Mouse (Mus musculus): Measurements from ENCODE around the gene Mapk11. TPM values are rescaled to one million over a fixed set of nuclear protein-coding genes. Genes with fewer than 3 reads are reported as not detected.

The Mapk11 gene
- polyA plus RNA-seq (2016; fragmentation: Nextera tagmentation; extraction: Ambion mirVana) = 20.3 and 21.8 TPM in 2 replicates

- H3K4me1 ChIP-seq = peaks cover 61% of the 10 kb centered on the region
These were observed at the start of gene Mapk11 for GRCm38 (mm10) chr15:89149271-89150040. Gene Mapk11, minus strand, starts transcription at chr15:89149628.

GRCm38 (mm10) chr15:89197056-89197455 is 47.6 kb upstream of the Mapk11 start:
- no peaks in the 10 kb centered on the region for H3K27me3 ChIP-seq (ENCODE audit: low read depth, poor library complexity, severe bottlenecking)
- peak overlapping the region; percentile 99 for H3K27ac ChIP-seq
- peaks cover 11% of the 10 kb centered on the region for H3K36me3 ChIP-seq
- H3K4me3 ChIP-seq = peak overlapping the region; percentile 88
- peaks cover 19% of the 10 kb centered on the region for H3K4me1 ChIP-seq
- WGBS = 73% methylated on average over 15 of the region's 15 CpGs
- no peaks in the 10 kb centered on the region for H3K9me3 ChIP-seq (replicated peaks)
- DNase-seq (ENCODE audit: low spot score) = peak; percentile 26

More at GRCm38 (mm10) chr15:89149271-89150040, at the start of gene Mapk11:
- Histone ChIP-seq H3K27ac (peak within 1 kb of the TSS; percentile 90), H3K27me3 (ENCODE audit: low read depth, poor library complexity, severe bottlenecking) (peaks cover 55% of the 10 kb centered on the region), H3K36me3 (peaks cover 28% of the 10 kb centered on the region), H3K4me3 (peak within 1 kb of the TSS; percentile 79), H3K9me3 (replicated peaks) (no peaks in the 10 kb centered on the region)
- WGBS = under 1% methylated on average over 61 of the region's 61 CpGs
- DNase-seq (ENCODE audit: low spot score) = peak; percentile 69

DNA sequence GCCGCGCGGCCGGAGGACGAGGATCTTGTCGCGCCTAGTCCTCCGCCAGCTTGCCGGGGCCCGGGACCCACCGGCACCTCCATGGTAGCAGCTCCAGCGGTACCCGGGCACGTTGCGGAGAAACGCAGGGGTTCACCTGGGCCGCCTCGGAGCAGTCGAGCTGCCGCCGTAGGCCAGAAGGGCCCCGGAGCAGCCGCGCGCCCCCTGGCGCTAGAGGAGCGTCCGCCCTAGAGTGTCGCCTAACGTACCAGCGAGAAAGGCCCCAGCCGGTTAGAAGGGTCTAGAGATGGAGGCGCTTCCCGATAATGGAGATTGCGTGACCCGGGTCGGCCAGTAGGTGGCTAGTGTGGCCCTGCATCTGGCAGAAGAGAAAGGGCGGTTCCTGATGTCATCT is 46.9 kb upstream of the Mapk11 start, which contains the start of gene Dennd6b:
Gene Dennd6b (minus strand): TSS at position 184 of the 394 bp plus-strand sequence.
- DNase-seq (ENCODE audit: low spot score) = peak; percentile 96
- under 1% methylated on average over 38 of the region's 38 CpGs for WGBS
- peaks cover 19% of the 10 kb centered on the region for H3K4me1 ChIP-seq

DNA sequence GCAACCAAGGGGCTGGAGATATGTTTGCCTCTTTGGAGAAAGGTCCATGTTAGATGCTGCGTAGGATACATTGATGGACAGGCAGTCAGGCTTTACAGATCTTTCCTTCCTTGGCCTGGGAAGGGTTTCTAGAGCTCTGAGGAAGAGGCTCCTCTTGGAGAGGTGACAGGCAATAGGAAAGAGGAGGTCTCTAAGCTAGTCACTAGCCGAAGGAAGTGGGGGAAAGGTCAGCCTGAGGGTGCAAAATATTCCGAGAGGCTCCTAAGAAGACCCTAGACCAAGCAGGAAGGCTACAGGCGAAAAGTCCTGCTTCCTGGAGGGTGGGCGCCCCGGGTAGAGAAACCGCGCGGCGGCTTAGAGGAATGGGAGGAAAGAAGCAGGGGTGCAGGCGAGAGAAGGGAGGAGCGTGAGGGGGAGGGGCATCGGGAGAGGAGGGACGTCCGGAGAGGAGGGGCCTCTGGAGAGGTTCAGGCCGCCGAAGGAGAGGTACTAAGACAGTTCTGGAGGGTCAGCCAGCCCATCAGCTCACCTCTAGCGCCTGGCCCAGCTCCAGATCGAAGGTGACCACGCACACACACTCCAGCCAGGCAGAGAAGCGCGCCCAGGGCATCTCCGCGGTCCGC is 46.4 kb upstream of the Mapk11 start:
- 1% methylated on average over 25 of the region's 25 CpGs for WGBS
- Histone ChIP-seq H3K27me3 (ENCODE audit: low read depth, poor library complexity, severe bottlenecking) (no peaks in the 10 kb centered on the region), H3K36me3 (peaks cover 19% of the 10 kb centered on the region), H3K4me1 (peaks cover 19% of the 10 kb centered on the region), H3K4me3 (peak overlapping the region; percentile 88), H3K27ac (peak overlapping the region; percentile 99), H3K9me3 (replicated peaks) (no peaks in the 10 kb centered on the region)
- DNase-seq (ENCODE audit: low spot score) = peak; percentile 88

More for the DNA sequence above, 46.9 kb upstream of the Mapk11 start, which contains the start of gene Dennd6b:
- Histone ChIP-seq H3K4me3 (peak within 1 kb of the TSS; percentile 88), H3K27me3 (ENCODE audit: low read depth, poor library complexity, severe bottlenecking) (no peaks in the 10 kb centered on the region), H3K36me3 (peaks cover 14% of the 10 kb centered on the region), H3K27ac (peak within 1 kb of the TSS; percentile 99), H3K9me3 (replicated peaks) (no peaks in the 10 kb centered on the region)

GRCm38 (mm10) chr15:89195261-89195681 is 45.8 kb upstream of the Mapk11 start:
- DNase-seq (ENCODE audit: low spot score) = peak; percentile 79
- peaks cover 19% of the 10 kb centered on the region for H3K4me1 ChIP-seq
- no peaks in the 10 kb centered on the region for H3K27me3 ChIP-seq (ENCODE audit: low read depth, poor library complexity, severe bottlenecking)
- peaks cover 24% of the 10 kb centered on the region for H3K36me3 ChIP-seq
- peak overlapping the region; percentile 99 for H3K27ac ChIP-seq
- H3K9me3 ChIP-seq (replicated peaks) = no peaks in the 10 kb centered on the region
- 20% methylated on average over 6 of the region's 6 CpGs for WGBS
- peak overlapping the region; percentile 88 for H3K4me3 ChIP-seq

DNA sequence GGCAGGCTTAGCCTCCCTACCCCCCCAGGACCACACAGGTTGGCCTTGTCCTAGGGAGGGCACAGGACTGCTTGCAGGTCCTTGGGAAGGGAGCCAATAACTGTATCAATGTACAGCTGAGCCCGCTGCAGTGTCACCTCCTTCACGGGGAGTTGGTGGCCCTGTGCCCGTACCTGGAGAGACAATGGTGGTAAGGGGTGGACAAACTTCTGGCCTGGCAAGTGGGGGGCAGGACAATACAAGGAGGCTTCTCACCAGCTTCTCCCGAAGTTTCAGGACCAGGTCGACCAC is 35.5 kb upstream of the Mapk11 start:
- H3K4me1 ChIP-seq = peaks cover 37% of the 10 kb centered on the region
- peaks cover 60% of the 10 kb centered on the region for H3K36me3 ChIP-seq
- DNase-seq (ENCODE audit: low spot score) = no peak
- 86% methylated on average over 5 of the region's 5 CpGs for WGBS
- H3K4me3 ChIP-seq = no peak overlapping the region
- H3K27me3 ChIP-seq (ENCODE audit: low read depth, poor library complexity, severe bottlenecking) = no peaks in the 10 kb centered on the region
- H3K9me3 ChIP-seq (replicated peaks) = no peaks in the 10 kb centered on the region
- peak overlapping the region; percentile 67 for H3K27ac ChIP-seq

DNA sequence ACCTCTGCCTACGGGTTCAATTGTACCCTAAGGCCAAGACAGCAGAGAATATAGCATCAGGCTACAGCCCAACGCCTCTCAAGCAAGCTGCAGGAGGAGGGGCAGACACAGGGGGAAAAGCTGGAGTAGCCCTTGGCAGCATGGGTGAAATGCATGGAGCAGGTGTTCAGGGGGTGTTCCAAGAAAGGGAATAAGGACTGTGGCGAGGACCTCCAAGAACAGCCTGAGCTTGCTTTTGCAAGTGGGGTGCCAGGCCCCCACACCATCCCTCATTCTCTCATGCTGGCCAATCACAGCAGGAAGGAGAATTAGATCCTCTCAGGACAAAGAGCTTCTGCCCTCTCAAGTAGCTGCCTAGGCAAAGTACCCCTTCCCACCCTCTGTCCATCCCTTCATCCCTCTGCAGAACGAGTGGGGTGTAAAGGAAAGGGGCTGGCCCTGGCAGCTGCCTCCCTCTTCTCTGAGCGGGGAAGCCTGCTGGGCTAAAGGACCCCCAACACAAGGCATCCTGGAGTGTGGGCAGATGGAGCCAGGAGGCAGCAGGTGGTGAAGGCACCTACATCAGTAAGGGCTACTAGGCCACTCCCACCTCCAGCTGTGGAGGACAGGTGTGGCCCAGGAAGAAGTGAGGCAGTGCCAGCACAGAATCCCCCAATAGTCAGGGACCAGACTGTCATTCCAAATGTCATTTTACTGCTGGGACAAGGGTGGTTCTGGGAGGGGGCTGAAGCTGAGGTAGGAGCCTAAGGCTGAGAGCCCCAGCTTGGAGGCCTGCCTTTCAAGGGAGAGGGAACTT is 34.9 kb upstream of the Mapk11 start:
- H3K4me3 ChIP-seq = no peak overlapping the region
- H3K27ac ChIP-seq = peak overlapping the region; percentile 67; the same call in 1 of the 2 replicates
- no peak for DNase-seq (ENCODE audit: low spot score)
- WGBS = 76% methylated on average over 5 of the region's 5 CpGs
- no peaks in the 10 kb centered on the region for H3K27me3 ChIP-seq (ENCODE audit: low read depth, poor library complexity, severe bottlenecking)
- H3K4me1 ChIP-seq = peaks cover 42% of the 10 kb centered on the region
- H3K36me3 ChIP-seq = peaks cover 55% of the 10 kb centered on the region
- H3K9me3 ChIP-seq (replicated peaks) = no peaks in the 10 kb centered on the region

GRCm38 (mm10) chr15:89182842-89183241 is 33.4 kb upstream of the Mapk11 start:
- Histone ChIP-seq H3K4me3 (peak overlapping the region; percentile 93; the same call in 1 of the 2 replicates), H3K9me3 (replicated peaks) (no peaks in the 10 kb centered on the region), H3K27ac (0 out of 2 replicates have a peak overlapping the region, but pooled peaks have one; percentile 34), H3K36me3 (peaks cover 47% of the 10 kb centered on the region), H3K27me3 (ENCODE audit: low read depth, poor library complexity, severe bottlenecking) (no peaks in the 10 kb centered on the region), H3K4me1 (peaks cover 57% of the 10 kb centered on the region)
- WGBS = 55% methylated on average over 5 of the region's 5 CpGs
- no peak for DNase-seq (ENCODE audit: low spot score)

- Histone ChIP-seq H3K36me3 (peaks cover 45% of the 10 kb centered on the region), H3K27me3 (ENCODE audit: low read depth, poor library complexity, severe bottlenecking) (no peaks in the 10 kb centered on the region), H3K4me1 (peaks cover 62% of the 10 kb centered on the region), H3K4me3 (peak overlapping the region; percentile 93), H3K9me3 (replicated peaks) (no peaks in the 10 kb centered on the region), H3K27ac (peak overlapping the region; percentile 34; the same call in 1 of the 2 replicates)
- DNase-seq (ENCODE audit: low spot score) = no peak
- 32% methylated on average over 6 of the region's 6 CpGs for WGBS
These were observed 32.9 kb upstream of the Mapk11 start for GRCm38 (mm10) chr15:89182328-89182741.

DNA sequence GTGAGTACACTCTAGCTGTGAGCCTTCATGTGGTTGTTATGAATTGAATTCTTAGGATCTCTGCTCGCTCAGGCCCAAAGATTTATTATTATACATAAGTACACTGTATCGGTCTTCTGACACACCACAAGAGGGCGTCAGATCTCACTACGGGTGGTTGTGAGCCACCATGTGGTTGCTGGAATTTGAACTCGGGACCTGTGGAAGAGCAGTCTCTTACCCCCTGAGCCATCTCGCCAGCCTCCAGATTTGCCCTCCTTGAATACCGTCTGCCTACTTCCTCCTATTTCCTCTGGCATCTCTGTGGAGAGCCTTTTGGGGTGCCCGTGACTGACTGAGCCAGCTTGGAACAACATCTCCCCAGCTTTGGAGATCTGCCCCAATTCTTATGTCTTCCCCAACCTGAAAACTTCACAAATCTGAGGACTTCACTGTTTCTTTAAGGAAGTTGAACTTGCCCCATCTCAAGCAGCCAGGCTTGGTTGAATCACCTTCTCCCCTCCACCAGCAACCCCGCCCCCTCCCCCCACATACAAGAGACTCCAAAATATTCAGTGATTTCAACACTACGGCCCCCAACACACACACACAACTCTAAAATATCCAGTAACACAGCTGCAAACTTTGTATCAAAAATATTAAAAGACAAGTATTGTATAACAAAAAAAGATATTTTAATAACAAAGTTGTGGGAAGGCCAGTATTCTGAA is 32.3 kb upstream of the Mapk11 start:
- DNase-seq (ENCODE audit: low spot score) = no peak
- Histone ChIP-seq H3K36me3 (peaks cover 38% of the 10 kb centered on the region), H3K27me3 (ENCODE audit: low read depth, poor library complexity, severe bottlenecking) (no peaks in the 10 kb centered on the region), H3K9me3 (replicated peaks) (no peaks in the 10 kb centered on the region), H3K27ac (peak overlapping the region; percentile 98), H3K4me1 (peaks cover 68% of the 10 kb centered on the region), H3K4me3 (peak overlapping the region; percentile 93)
- 78% methylated on average over 10 of the region's 10 CpGs for WGBS

GRCm38 (mm10) chr15:89180571-89181229 is 31.3 kb upstream of the Mapk11 start, which contains the start of gene Plxnb2:
Gene Plxnb2, minus strand, starts transcription at chr15:89180788.
- H3K27me3 ChIP-seq (ENCODE audit: low read depth, poor library complexity, severe bottlenecking) = no peaks in the 10 kb centered on the region
- H3K4me1 ChIP-seq = peaks cover 78% of the 10 kb centered on the region
- peak; percentile 88 for DNase-seq (ENCODE audit: low spot score)
- H3K9me3 ChIP-seq (replicated peaks) = no peaks in the 10 kb centered on the region
- peak within 1 kb of the TSS; percentile 93 for H3K4me3 ChIP-seq
- peak within 1 kb of the TSS; percentile 98 for H3K27ac ChIP-seq
- H3K36me3 ChIP-seq = peaks cover 28% of the 10 kb centered on the region
- 1% methylated on average over 43 of the region's 72 CpGs for WGBS

Data from limb, embryonic 10.5 days (tissue).